Mouse (Mus musculus) C2C12 (cell line): ENCODE results near the gene Cnppd1.

Experiments used
- CTCF ChIP-seq: IDR thresholded peaks from one replicate; pipeline ENCODE4 v1.5.1; 2011; ENCODE audit not compliant: control insufficient read depth, insufficient read depth, insufficient read length
- FOSL1 ChIP-seq: IDR thresholded peaks from one replicate; pipeline ENCODE4 v1.8.0; 2011; ENCODE audit warnings: mild to moderate bottlenecking, low read length; ENCODE audit not compliant: poor library complexity, insufficient read depth, severe bottlenecking
- MYOG ChIP-seq: IDR thresholded peaks from one replicate; pipeline ENCODE4 v1.6.1; 2011; ENCODE audit not compliant: control insufficient read depth, insufficient read length; ENCODE audit errors: extremely low read depth
- USF1 ChIP-seq: IDR thresholded peaks from one replicate; pipeline ENCODE4 v1.6.1; 2011; ENCODE audit warnings: low read depth, mild to moderate bottlenecking, control low read depth, moderate library complexity

GRCm38 (mm10) chr1:75158990-75159389 lies 16.5 kb upstream of the Cnppd1 start:
- TF ChIP-seq CTCF (no peak), FOSL1 (no peak), USF1 (no peak), MYOG (no peak)
